Mouse (Mus musculus) cerebellum, adult 2 months (tissue): ENCODE results near the gene Pax3.

ENCODE experiments used
- CTCF ChIP-seq: fragments of 200-500 bp; IDR thresholded peaks from 2 replicates; pipeline ENCODE4 v1.5.1; 2011; ENCODE audit warnings: low read depth, mild to moderate bottlenecking, control low read depth, low read length, moderate library complexity, borderline replicate concordance; ENCODE audit not compliant: insufficient read depth
- POLR2A ChIP-seq: fragments of 200-500 bp; IDR thresholded peaks from 2 replicates; pipeline ENCODE4 v1.6.1; 2011; ENCODE audit warnings: low read length, control low read depth, borderline replicate concordance; ENCODE audit not compliant: insufficient read depth

DNA sequence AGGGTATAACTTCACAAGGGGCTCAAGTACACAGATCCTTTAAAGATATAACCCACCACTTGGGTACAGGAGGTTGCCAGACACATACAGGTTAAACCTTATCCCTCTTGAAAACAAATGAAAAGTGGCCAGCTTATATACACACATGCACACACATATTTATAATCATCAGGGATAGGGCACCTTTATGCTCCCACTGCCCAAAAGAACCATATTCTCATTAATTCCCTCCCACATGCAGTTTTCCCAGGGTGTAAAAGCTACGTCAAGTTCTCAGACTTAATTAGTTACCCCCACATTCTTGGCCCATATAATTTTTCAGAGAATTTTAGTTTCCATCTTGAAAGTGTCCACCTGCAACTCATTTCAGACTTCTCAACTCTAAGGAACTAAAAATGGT, 5.2 kb downstream of the Pax3 start:
- TF ChIP-seq POLR2A (no peak), CTCF (no peak)
